Mouse (Mus musculus): ENCODE results near the gene Uncx. TPM values are rescaled to one million over a fixed set of nuclear protein-coding genes. Genes with fewer than 3 reads are reported as not detected.

Uncx gene
- total RNA-seq, 1 experiment from 2014 or later: not detected

GRCm38 (mm10) chr5:139542556-139542955, 738 bp upstream of the Uncx start:
- DNase-seq: no peak

- DNase-seq: no peak
Observed at GRCm38 (mm10) chr5:139543650-139544270, 466 bp downstream of the Uncx start.

- no peak for DNase-seq
Observed at GRCm38 (mm10) chr5:139544271-139545135, 1.2 kb downstream of the Uncx start.

DNA sequence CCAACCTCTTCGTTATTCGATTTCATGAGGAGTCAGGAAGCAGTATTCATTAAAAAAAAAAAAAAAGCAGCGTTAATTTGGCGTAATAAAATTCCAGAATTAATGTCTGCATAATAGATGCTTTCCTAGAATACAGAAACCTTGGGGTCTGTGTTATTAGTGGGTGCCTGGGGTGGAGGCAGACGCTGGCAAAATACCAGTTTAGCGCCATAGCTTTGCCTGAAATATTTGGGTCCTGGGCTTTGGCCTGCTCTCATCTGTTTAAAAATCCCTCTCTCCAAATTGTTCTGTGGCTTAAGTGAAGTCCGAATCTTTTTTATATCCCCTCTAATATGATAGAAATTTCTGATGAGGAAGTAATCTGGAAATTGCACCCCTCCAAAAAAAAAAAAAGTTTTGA, 1.9 kb downstream of the Uncx start:
- DNase-seq: no peak

GRCm38 (mm10) chr5:139545673-139546335, 2.5 kb downstream of the Uncx start:
- no peak for DNase-seq

- DNase-seq: no peak
Observed at GRCm38 (mm10) chr5:139546336-139546770, 3.1 kb downstream of the Uncx start.

- no peak for DNase-seq
Observed at GRCm38 (mm10) chr5:139546771-139547420, 3.6 kb downstream of the Uncx start.

DNA sequence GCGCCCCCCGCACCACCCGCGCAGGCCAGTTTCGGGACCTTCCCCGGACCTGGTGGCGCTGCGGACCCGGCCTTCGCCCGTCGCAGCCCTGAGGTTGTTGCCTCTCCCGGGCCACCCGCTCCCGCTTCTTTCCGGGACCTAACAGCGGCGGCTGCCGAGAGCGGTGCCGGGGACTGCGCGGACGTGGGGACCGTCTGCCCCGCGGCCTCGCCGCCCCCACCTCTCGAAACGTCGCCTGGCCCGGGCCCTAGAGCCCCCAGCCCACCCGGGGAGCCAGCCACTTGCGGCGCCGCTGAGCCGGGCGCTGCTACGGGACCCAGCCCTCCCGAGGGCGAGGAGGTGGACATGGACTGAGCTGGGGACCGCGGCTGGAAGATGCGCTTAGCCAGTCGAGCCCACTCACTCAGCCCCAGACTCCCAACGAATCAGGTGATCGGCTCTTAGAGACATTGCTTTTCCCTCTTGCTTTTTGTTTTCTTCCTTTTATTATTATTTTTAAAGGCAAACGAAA, 4.2 kb downstream of the Uncx start:
- DNase-seq: no peak

- DNase-seq: no peak
Observed at GRCm38 (mm10) chr5:139553446-139554273, 10.4 kb downstream of the Uncx start.

DNA sequence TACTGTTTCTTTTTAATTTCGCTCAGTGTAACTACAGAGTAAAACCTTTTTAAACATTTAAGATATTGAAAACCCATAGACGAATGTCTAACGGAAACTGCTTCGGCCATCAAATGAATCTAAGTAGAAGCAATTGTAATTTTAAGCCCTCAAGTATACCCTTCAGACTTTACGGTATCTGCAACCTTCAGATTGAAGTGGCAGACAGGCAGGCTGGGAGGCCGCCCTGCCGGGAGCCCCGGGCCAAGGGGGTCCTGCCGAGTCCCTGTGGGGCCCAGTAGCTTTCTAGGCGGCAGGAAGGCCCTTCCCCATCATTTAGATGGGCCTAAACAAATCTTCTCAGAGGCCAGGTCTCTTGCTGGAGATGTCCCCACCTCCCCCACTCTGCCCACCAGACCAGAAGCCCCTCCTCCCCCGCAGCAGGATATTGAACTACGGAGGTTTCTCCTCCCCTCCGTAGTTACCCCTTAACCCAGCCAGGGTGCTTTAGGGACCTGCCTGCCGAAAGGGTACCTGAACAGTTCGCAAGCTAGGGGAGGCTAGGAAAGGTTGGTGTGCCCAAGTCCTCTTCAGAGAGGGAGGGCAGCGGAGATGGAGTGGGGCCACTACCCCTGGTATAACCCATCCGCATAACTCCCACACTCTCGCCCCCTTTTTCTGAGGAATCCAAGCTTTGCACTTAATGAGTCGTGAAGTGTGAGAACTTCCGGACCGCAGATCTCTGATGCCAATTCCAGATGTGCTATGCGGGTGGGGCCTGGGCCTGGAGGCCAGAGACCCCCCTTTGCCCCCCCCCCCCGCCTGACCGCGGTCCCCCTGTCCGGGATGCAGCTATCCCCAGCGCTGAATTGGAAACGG, 11.4 kb downstream of the Uncx start:
- no peak for DNase-seq

DNA sequence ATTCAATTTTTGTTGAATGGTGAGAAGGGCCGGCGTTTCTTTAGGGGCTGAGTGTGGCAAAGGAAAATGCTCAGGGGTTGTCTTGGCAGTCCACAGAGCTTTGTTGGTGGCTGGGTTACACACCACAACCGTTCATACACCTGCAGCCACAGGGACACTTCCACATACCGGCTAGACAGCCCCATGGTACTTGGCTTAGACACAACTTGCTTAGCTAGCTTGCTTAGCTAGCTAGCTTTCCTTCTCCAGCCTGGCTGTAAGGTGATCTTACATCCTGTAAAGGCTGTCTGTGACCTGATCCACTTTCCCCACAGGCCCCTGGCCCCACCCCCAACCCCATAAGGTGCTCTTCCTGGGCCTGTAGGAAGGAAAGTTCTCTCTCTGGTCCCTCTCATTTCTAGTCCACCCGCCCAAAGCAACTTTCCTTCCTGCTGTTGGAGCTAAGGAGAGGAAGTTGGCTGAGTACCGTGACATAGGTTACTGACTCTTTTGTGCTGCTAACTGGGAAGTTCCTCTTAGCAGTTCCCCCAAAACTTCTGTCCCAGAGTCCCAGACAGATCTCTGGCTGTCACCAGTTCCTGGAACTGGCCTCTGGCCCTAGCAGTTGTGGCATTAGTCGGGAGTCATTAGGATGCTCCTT, 12.3 kb downstream of the Uncx start:
- DNase-seq: no peak

GRCm38 (mm10) chr5:139556116-139556678, 12.9 kb downstream of the Uncx start:
- DNase-seq: no peak

DNA sequence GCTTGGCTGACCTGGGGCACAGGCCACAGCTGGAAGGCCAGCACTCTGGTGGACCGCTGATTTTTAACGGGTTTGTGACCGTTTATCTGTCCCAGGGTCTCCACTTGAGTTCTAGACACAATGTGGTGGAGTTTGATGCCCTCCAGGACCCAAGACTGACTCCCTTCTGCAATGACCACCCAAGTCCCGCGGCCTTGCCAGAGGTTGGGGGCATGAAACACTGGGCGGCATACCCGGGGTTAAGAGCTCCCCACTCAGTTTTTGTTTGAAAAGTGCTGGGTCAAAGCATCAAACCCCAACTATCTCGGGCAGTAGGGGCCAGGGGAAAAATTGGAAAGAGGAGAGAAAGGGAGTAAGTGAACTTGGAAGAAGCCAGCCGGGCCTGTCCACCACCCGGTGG, 13.8 kb downstream of the Uncx start:
- no peak for DNase-seq

DNA sequence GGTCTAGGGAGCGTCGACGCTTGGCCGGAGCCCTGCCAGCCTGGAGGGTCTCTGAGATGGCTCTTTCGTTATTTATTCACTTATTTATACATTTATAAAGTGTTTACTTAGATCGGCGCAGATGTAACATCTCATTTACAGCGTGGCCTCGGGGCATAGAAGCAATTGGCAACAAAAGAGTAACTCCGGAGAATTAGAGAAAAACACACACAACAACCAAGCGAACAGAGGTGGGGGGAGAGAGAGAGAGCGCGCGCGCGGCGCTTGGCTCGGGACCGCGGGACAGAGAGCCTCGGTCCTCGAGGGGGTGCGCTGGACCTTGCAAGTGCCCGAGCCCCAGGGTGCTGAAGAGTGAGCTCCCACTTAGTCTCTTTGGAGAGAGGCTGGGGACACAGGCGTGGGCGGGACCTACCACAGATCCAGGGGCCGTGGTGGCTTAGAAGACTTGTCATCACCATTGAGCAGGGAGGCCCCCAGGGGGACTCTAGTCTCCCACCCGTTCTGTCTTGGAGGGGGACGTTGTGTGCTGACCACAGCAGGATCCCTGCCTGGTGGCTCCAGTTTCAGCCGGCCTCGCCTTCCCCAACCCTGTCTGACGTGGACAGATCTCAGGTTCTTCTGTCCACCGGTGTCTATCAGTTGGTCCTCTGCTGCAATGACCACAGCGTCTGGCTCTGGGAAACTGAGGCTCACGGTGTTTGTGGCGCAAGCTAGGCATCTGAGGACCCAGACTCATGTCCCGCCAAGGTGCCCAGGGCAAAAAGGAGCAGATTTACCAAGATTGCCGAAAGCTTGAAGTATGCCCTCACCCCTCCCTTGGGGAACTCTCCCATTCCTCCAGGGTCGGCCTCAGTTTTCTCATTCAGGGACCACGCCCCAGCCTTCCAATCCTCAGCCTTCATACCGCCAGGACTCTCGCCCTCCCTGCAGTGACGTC, 14.5 kb downstream of the Uncx start:
- no peak for DNase-seq

GRCm38 (mm10) chr5:139558468-139558804, 15.1 kb downstream of the Uncx start:
- peak; percentile 41 for DNase-seq

DNA sequence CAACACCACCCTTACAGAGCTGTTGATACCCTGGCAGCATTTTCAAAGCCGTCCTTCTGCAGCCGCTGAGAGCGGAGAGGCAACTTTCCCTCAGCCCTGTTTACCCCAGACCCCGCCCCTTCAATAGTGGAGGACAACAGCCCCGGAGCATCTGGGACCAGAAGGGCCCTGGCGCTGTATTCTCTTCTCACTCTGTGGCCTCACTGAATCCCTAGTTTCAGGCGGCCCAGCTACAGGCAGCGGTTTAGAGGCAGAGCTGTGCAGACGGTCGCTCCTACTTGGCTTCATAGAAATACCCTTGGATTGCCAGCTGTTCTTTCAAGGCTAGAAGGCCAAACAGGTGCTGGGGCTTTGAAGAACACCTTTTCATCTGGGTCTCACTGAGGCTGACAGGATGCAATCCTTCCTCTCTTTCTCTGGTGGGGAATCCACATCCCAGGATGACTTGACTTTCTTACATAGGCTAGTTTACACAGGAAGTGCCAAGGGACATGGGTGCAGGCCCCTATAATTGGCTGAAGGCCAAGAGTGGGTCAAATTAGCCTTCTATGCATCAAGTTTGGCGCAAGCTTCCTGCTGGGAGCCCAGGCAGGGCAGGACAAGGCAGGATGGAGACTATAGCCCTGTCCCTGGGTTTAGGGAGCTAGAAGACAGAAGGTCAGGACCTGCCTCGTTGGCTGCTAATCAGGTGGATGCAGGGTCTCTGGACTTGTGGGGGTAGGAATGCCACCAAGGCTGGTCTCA, 15.8 kb downstream of the Uncx start:
- DNase-seq: no peak

GRCm38 (mm10) chr5:139559782-139560181, 16.5 kb downstream of the Uncx start:
- DNase-seq: no peak

Measured in adrenal gland, postnatal 14 days (tissue).